Mouse (Mus musculus): ENCODE measurements around the gene Prkd3.

DNA sequence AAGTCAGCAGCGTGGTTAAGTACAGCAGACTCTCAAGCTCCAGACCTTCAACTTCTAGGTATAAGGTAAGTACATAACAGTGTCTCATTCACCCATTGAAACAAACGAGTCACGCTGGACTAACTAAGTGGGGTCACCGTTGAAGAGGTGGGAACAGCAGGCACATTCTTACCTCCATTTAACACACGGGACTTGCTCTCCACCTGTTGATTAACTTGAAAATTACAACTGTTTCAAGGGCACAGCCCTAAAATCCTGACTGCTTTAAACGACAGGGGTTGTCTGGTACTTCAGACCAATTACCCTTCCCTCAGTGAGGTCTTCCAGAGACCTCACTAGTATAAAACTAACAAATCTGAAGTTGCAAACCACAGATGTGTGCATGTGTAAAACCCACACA is 61.1 kb downstream of the Prkd3 start:
- TF ChIP-seq CTCF (IDR thresholded peaks at IDR 0.05; ENCODE audit: low read depth): no peak
- TF ChIP-seq EP300 (IDR thresholded peaks at IDR 0.05; ENCODE audit: low read depth): no peak

All from liver, postnatal 0 days (tissue).